Mouse (Mus musculus) limb, embryonic 14.5 days (tissue): ENCODE data around the gene Chic2. TPM values are rescaled to one million over a fixed set of nuclear protein-coding genes. Genes with fewer than 3 reads are reported as not detected.
A peak's percentile ranks its signal among the peaks of the same experiment; 100 is the strongest.

ENCODE experiments used
- ATAC-seq: fragments of 200-750 bp; cut with Nextera tagmentation; 2 replicates; pipeline ENCODE4 v1.8.0; 2017; ENCODE audit warnings: low read depth, moderate number of reproducible peaks, moderate TSS enrichment; ENCODE audit not compliant: low FRiP score
- DNase-seq: peaks from one replicate; pipeline ENCODE4 v3.0.0-alpha.2; 2015; ENCODE audit warnings: low spot score
- H3K27ac ChIP-seq: fragments of 300-500 bp; sonication (generic); replicated peaks from 2 replicates; pipeline ENCODE4 v1.5.1; 2014; ENCODE audit warnings: low read depth, mild to moderate bottlenecking, low read length, moderate library complexity, mixed read lengths
- H3K27me3 ChIP-seq: fragments of 300-500 bp; sonication (generic); 2 replicates; pipeline ENCODE4 v1.6.1; 2014; ENCODE audit warnings: low read length, mixed read lengths; ENCODE audit not compliant: control insufficient read depth, insufficient read depth
- H3K36me3 ChIP-seq: fragments of 300-500 bp; sonication (generic); 2 replicates; pipeline ENCODE4 v1.6.1; 2014; ENCODE audit warnings: mild to moderate bottlenecking, low read length, moderate library complexity, mixed read lengths; ENCODE audit not compliant: control insufficient read depth, insufficient read depth
- H3K4me1 ChIP-seq: fragments of 300-500 bp; sonication (generic); 2 replicates; pipeline ENCODE4 v1.6.1; 2014; ENCODE audit warnings: antibody characterized with exemption, low read length, mixed read lengths; ENCODE audit not compliant: control insufficient read depth, insufficient read depth
- H3K4me2 ChIP-seq: fragments of 300-500 bp; sonication (generic); replicated peaks from 2 replicates; pipeline ENCODE4 v1.6.1; 2014; ENCODE audit warnings: low read depth, mild to moderate bottlenecking, low read length, moderate library complexity; ENCODE audit not compliant: severe bottlenecking
- H3K4me3 ChIP-seq: fragments of 300-500 bp; sonication (generic); replicated peaks from 2 replicates; pipeline ENCODE4 v1.5.1; 2014; ENCODE audit warnings: low read length
- H3K9ac ChIP-seq: fragments of 300-500 bp; sonication (generic); 2 replicates; pipeline ENCODE4 v1.6.1; 2014; ENCODE audit warnings: mild to moderate bottlenecking, low read depth, low read length, moderate library complexity; ENCODE audit not compliant: severe bottlenecking
- H3K9me3 ChIP-seq: fragments of 300-500 bp; sonication (generic); 2 replicates; pipeline ENCODE4 v1.6.1; 2016; ENCODE audit warnings: low read length; ENCODE audit not compliant: control insufficient read depth
- POLR2A ChIP-seq: fragments of 200-500 bp; IDR thresholded peaks from 2 replicates; pipeline ENCODE4 v1.8.0; 2012; ENCODE audit warnings: inconsistent platforms, mild to moderate bottlenecking, moderate library complexity, borderline replicate concordance; ENCODE audit not compliant: insufficient read depth, insufficient read length; ENCODE audit errors: extremely low read depth
- WGBS: fragments of 180-500 bp; shearing (Covaris S2); extraction: QIAGEN DNeasy Blood & Tissue Kit; methylation state at CpG from one replicate; pipeline ENCODE4 v1.1.7; 2014; 5-methylcytosine and 5-hydroxymethylcytosine counted together
- polyA plus RNA-seq, 2 experiments: library from polyadenylated mRNA; depleted of rRNA in 1 of 2; stranded (reverse) in 1 of 2; unstranded in 1 of 2; fragments of >200 nt; fragmentation: Nextera tagmentation in 1 of 2; extraction: Ambion mirVana in 1 of 2; gene quantifications; 2 replicates each; pipeline versions ENCODE4 v1.2.1 to v1.2.3; 2012 to 2014

The Chic2 gene
- polyA plus RNA-seq, 2 experiments = 35.7 to 52.1 TPM

GRCm38 (mm10) chr5:75045371-75045770 lies 797 bp upstream of the Chic2 start:
- Histone ChIP-seq H3K4me2 (no peak overlapping the region), H3K9me3 (no peaks in the 10 kb centered on the region), H3K36me3 (0 out of 2 replicates have a peak, but pooled peaks cover 3% of the 10 kb centered on the region), H3K4me1 (peaks cover 12% of the 10 kb centered on the region), H3K4me3 (no peak overlapping the region), H3K9ac (no peak overlapping the region), H3K27ac (no peak overlapping the region), H3K27me3 (no peaks in the 10 kb centered on the region)
- ATAC-seq (no peak), DNase-seq (no peak)
- WGBS = 91% methylated on average over 7 of the region's 7 CpGs
- TF ChIP-seq POLR2A = no peak

DNA sequence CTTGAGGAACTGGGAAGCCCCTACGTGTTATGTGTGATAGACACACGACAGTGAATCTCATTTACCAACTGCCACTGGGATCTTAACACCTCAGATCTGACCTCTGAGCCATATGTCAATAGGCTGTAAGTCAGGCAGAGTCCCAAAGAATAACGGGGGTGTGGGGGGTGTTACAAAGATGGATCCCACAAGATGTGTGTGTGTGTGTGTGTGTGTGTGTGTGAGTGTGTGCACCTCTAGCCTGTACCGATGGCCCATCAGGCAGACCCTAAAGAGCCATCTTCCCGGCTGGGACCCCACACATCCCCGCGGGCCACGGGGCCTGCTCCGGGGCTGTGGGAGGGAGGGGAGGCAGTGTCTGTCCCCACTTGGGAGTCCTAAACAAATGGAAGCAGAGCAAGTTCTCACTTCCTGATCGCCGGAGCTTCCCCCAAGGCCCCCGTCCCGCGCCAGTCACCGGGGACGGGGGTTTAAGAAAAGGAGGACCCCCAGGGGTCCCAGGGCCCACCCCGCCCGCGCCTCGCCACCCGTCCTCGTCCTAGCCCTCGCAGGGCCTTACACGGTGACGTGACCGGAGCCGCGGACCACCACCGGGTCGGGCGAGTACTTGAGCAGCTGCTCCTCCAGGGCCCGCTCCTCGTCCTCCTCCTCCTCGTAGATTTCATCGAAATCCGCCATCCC lies 813 bp downstream of the Chic2 start:
- Histone ChIP-seq H3K27me3 (no peaks in the 10 kb centered on the region), H3K4me3 (peak overlapping the region; percentile 99), H3K4me1 (peaks cover 12% of the 10 kb centered on the region), H3K36me3 (0 out of 2 replicates have a peak, but pooled peaks cover 3% of the 10 kb centered on the region), H3K9me3 (no peaks in the 10 kb centered on the region), H3K27ac (peak overlapping the region; percentile 86), H3K9ac (peak overlapping the region; percentile 99), H3K4me2 (peak overlapping the region; percentile 90)
- no peak for TF ChIP-seq POLR2A
- WGBS = under 1% methylated on average over 34 of the region's 36 CpGs
- DNase-seq (no peak), ATAC-seq (peak; percentile 68)

DNA sequence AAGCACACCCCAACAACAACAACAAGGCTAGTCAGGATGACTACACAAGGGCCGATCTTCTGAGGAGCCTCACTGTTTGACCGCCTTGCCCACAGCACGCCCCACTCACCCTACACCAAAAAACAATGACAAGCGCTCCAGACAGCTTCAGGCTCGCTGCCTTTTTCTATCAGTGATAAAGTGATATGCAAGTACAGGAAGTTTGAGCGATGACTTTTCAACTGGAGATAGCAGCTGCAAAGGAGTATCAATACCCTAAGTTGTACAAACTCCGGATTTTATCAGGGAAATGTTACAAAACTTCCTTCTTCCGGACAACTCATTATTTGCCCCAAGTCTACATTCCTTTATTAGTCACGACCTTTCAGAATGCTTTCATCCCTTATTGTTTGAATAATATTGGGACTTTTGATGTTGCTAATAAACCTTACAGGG lies 1.5 kb downstream of the Chic2 start:
- Histone ChIP-seq H3K4me3 (peak overlapping the region; percentile 99), H3K9ac (peak overlapping the region; percentile 99; the same call in 1 of the 2 replicates), H3K4me2 (peak overlapping the region; percentile 90), H3K27ac (no peak overlapping the region), H3K36me3 (0 out of 2 replicates have a peak, but pooled peaks cover 3% of the 10 kb centered on the region), H3K27me3 (no peaks in the 10 kb centered on the region), H3K9me3 (no peaks in the 10 kb centered on the region), H3K4me1 (peaks cover 12% of the 10 kb centered on the region)
- TF ChIP-seq POLR2A = no peak
- no peak for DNase-seq
- 58% methylated on average over 9 of the region's 9 CpGs for WGBS
- no peak for ATAC-seq

GRCm38 (mm10) chr5:75039307-75039706 lies 5.3 kb downstream of the Chic2 start:
- 93% methylated on average over 1 of the region's 1 CpGs for WGBS
- no peak overlapping the region for H3K9ac ChIP-seq
- H3K4me3 ChIP-seq = no peak overlapping the region
- no peak for DNase-seq
- peaks cover 12% of the 10 kb centered on the region for H3K4me1 ChIP-seq
- H3K27ac ChIP-seq = no peak overlapping the region
- ATAC-seq = no peak
- H3K36me3 ChIP-seq = 0 out of 2 replicates have a peak, but pooled peaks cover 3% of the 10 kb centered on the region
- no peaks in the 10 kb centered on the region for H3K9me3 ChIP-seq
- no peak for TF ChIP-seq POLR2A
- no peak overlapping the region for H3K4me2 ChIP-seq
- no peaks in the 10 kb centered on the region for H3K27me3 ChIP-seq

DNA sequence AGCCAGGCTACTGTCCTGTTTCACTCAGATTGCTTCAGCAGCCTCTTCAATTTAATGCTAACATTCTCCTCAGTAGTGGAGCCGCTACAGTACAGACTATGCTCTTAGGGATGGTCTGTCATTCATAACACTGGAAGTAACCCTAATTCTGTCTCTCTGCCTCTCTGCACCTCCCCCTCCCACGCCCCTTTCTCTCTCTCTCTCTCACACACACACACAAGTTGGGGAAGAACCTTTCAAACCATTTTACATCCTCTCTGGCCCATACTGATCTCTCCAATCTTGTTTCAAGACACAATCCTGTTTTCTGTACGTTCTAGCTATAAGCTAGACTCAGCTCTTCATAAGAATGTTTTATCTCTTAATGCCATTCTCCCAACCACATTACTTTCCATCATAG lies 9.1 kb downstream of the Chic2 start:
- H3K9ac ChIP-seq = no peak overlapping the region

More for the DNA sequence above, 9.1 kb downstream of the Chic2 start:
- Histone ChIP-seq H3K4me1 (no peaks in the 10 kb centered on the region), H3K27ac (no peak overlapping the region), H3K4me3 (no peak overlapping the region), H3K9me3 (no peaks in the 10 kb centered on the region), H3K36me3 (no peaks in the 10 kb centered on the region; the same call in 1 of the 2 replicates), H3K4me2 (no peak overlapping the region), H3K27me3 (no peaks in the 10 kb centered on the region)
- no peak for TF ChIP-seq POLR2A
- no peak for DNase-seq
- no peak for ATAC-seq
- 90% methylated on average over 3 of the region's 3 CpGs for WGBS
